Mouse (Mus musculus) forebrain, postnatal 0 days (tissue): ENCODE data around the gene Dnajc17. TPM values are rescaled to one million over a fixed set of nuclear protein-coding genes. Genes with fewer than 3 reads are reported as not detected.

ENCODE experiments used
- ATAC-seq: fragments of 200-750 bp; cut with Nextera tagmentation; 2 replicates; pipeline ENCODE4 v1.8.0; 2017; ENCODE audit warnings: mild to moderate bottlenecking, moderate library complexity
- DNase-seq: peaks from one replicate; pipeline ENCODE4 v3.0.0-alpha.2; 2015
- H3K27ac ChIP-seq: fragments of 300-500 bp; sonication (generic); 2 replicates; pipeline ENCODE4 v1.5.1; 2014; ENCODE audit warnings: low read depth, mild to moderate bottlenecking, antibody characterized with exemption, low read length, moderate library complexity, mixed read lengths
- H3K27me3 ChIP-seq: fragments of 300-500 bp; sonication (generic); 2 replicates; pipeline ENCODE4 v1.6.1; 2014; ENCODE audit warnings: mild to moderate bottlenecking, low read length, mixed read lengths; ENCODE audit not compliant: insufficient read depth
- H3K36me3 ChIP-seq: fragments of 300-500 bp; sonication (generic); 2 replicates; pipeline ENCODE4 v1.6.1; 2014; ENCODE audit warnings: mild to moderate bottlenecking, moderate library complexity; ENCODE audit not compliant: insufficient read depth
- H3K4me1 ChIP-seq: fragments of 300-500 bp; sonication (generic); 2 replicates; pipeline ENCODE4 v1.6.1; 2014; ENCODE audit warnings: antibody characterized with exemption; ENCODE audit not compliant: insufficient read depth
- H3K4me2 ChIP-seq: fragments of 300-500 bp; sonication (generic); 2 replicates; pipeline ENCODE4 v1.6.1; 2014; ENCODE audit warnings: low read depth, mild to moderate bottlenecking, moderate library complexity
- H3K4me3 ChIP-seq: fragments of 300-500 bp; sonication (generic); 2 replicates; pipeline ENCODE4 v1.5.1; 2014; ENCODE audit warnings: low read depth, low read length, mixed read lengths
- H3K9ac ChIP-seq: fragments of 300-500 bp; sonication (generic); 2 replicates; pipeline ENCODE4 v1.6.1; 2014; ENCODE audit warnings: mild to moderate bottlenecking
- H3K9me3 ChIP-seq: fragments of 300-500 bp; sonication (generic); 2 replicates; pipeline ENCODE4 v1.6.1; 2016; ENCODE audit warnings: low read length
- CTCF ChIP-seq: sonication (generic); IDR thresholded peaks from 2 replicates; pipeline ENCODE4 v1.5.1; 2016; ENCODE audit warnings: antibody characterized with exemption, control low read depth, low read depth
- WGBS: fragments of 180-500 bp; shearing (Covaris S2); extraction: QIAGEN DNeasy Blood & Tissue Kit; methylation state at CpG from one replicate; pipeline ENCODE4 v1.1.7; 2014; 5-methylcytosine and 5-hydroxymethylcytosine counted together
- polyA plus RNA-seq: library from polyadenylated mRNA; unstranded; fragments of >200 nt; fragmentation: Nextera tagmentation; extraction: Ambion mirVana; gene quantifications from 2 replicates; pipeline ENCODE4 v1.2.1, GENCODE M21; 2015
- total RNA-seq: library from RNA; depleted of rRNA; stranded (reverse); fragments of >200 nt; gene quantifications from 2 replicates; pipeline ENCODE4 v1.2.3, GENCODE M21; 2014

Dnajc17 gene
- total and polyA plus RNA-seq, 2 experiments from 2014 or later, result 25.2 to 41.9 TPM

DNA sequence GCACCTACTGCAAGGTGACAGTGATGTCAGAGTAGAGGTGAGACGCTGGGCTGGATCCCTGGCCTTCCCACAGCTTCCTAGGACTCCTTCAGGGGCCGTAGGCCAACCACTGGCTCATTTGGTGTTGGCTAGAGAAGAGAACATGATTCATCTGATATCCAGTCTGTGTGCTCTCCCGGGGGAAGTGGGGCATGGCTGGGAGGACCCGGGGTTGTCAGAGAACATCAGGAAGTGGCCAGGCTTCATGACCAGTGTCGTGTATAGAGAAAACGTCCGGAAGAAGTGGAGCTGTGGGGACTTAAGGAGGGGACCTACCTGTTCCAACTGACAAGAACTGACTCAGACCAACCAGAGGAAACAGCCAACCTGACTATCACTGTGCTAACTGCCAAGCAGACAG, 36.7 kb upstream of the Dnajc17 start:
- H3K9ac ChIP-seq, result no peak overlapping the region
- ATAC-seq (no peak), DNase-seq (no peak)
- H3K4me2 ChIP-seq, result no peak overlapping the region
- 85% methylated on average over 7 of the region's 7 CpGs for WGBS
- H3K9me3 ChIP-seq, result no peaks in the 10 kb centered on the region
- H3K4me1 ChIP-seq, result no peaks in the 10 kb centered on the region
- H3K27ac ChIP-seq, result no peak overlapping the region
- H3K4me3 ChIP-seq, result no peak overlapping the region
- no peak for TF ChIP-seq CTCF
- no peaks in the 10 kb centered on the region for H3K27me3 ChIP-seq
- no peaks in the 10 kb centered on the region for H3K36me3 ChIP-seq

DNA sequence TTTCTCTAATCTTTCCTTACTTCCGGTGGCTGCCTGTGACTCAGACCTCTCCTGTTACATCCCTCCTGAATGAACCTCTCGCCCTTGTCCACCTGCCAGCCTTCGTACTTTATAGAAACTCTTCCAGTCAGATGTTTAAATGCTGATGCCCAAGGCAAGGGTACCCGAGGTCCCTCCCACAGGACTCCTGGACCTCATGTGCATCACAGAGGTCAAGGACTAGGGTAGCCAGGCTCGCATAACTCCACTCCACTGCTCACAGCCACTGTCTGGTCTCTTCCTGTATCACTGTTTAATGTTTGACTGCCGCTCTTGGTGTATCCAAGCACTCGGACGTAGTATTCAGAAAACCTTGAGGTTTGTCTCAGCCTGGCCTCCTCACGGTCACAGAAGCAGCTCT, 34.0 kb upstream of the Dnajc17 start:
- no peak overlapping the region for H3K4me2 ChIP-seq
- no peaks in the 10 kb centered on the region for H3K9me3 ChIP-seq
- DNase-seq, result no peak

DNA sequence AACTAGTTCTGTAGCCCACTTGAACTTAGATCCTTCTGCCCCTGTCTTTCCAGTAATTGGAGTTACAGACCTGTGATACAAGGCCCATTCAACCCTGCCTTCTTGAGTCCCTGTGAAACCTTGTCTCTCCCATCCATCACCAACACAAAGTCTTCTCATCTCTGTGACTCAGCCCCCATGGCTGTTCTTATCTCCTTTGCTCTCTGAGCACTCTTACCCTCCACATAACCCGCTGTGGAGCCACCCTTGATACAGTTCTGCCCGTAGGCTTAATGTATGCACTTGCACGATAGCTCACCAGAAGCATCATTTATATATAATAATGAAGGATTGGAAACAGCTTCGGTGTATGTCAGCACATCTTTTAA, 32.2 kb upstream of the Dnajc17 start:
- Histone ChIP-seq H3K4me2 (no peak overlapping the region), H3K9ac (no peak overlapping the region), H3K4me3 (no peak overlapping the region), H3K27ac (no peak overlapping the region), H3K36me3 (no peaks in the 10 kb centered on the region), H3K9me3 (no peaks in the 10 kb centered on the region), H3K27me3 (peaks cover 39% of the 10 kb centered on the region), H3K4me1 (no peaks in the 10 kb centered on the region)
- ATAC-seq, result no peak
- TF ChIP-seq CTCF, result no peak
- WGBS, result 86% methylated on average over 4 of the region's 4 CpGs
- no peak for DNase-seq

More for the DNA sequence above, 34.0 kb upstream of the Dnajc17 start:
- no peak overlapping the region for H3K9ac ChIP-seq
- no peak overlapping the region for H3K27ac ChIP-seq
- H3K27me3 ChIP-seq, result peaks cover 21% of the 10 kb centered on the region
- H3K4me1 ChIP-seq, result no peaks in the 10 kb centered on the region
- no peaks in the 10 kb centered on the region for H3K36me3 ChIP-seq
- H3K4me3 ChIP-seq, result no peak overlapping the region
- no peak for TF ChIP-seq CTCF
- no peak for ATAC-seq
- WGBS, result 79% methylated on average over 9 of the region's 9 CpGs

DNA sequence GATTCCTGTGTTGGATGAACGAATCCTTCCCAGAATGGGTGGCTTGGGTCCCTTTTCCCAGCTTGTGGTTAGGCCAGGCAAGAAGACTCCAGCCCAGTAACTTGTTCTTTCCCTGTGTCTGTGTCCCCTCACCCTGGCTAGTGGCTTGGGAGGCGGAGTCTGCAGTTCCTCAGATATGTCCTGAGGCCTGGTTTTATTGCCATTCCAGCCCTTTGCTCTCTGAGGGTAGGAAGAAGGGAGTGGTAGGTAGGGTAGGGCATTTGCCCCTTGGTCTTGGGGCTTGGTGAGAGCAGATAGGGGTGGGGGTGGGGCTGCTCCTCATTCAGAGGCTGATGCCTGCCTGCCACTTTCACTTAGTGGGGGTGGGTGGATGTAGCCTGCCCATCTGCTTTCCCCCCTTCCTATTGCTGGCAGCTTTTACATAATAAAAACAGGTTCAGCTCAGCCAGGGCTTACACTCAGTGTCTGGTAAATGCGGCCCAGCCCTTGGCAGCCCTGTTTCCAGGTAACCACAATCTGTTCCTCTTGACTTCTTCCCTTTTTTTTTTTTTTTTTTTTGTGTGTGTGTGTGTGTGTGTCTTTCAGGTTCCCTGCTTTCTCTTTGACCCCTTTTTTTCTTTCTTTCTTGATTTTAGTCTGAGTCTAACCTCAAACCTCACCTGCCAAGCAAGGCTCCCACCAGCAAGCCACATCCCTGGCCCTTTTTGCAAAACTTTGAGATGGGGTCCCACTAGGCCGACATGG, 31.7 kb upstream of the Dnajc17 start:
- H3K4me2 ChIP-seq, result no peak overlapping the region
- no peak overlapping the region for H3K4me3 ChIP-seq
- H3K27me3 ChIP-seq, result peaks cover 44% of the 10 kb centered on the region
- ATAC-seq (no peak), DNase-seq (no peak)
- no peaks in the 10 kb centered on the region for H3K36me3 ChIP-seq
- H3K9me3 ChIP-seq, result no peaks in the 10 kb centered on the region
- no peak overlapping the region for H3K27ac ChIP-seq
- no peaks in the 10 kb centered on the region for H3K4me1 ChIP-seq
- H3K9ac ChIP-seq, result no peak overlapping the region
- no peak for TF ChIP-seq CTCF
- WGBS, result 71% methylated on average over 4 of the region's 4 CpGs

DNA sequence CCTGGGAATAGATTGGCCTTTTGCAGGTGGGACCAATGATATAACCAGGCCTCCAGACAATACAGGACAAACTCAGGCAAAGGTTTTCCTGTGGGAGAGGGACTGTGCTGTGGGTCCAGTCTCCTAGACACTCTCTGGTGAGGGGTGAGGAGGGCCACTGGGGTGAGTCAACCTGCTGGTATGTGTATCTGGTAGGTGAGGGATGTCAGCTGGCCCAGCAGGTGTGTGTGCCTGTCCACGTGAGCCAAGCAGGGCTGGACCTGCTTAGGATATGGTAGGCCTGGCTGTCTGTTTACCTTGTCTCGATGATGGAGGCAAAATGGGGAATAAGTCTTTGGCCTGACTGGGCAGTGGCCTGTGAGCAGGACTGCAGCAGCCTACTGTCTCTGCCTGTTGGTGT, 30.1 kb upstream of the Dnajc17 start:
- Histone ChIP-seq H3K9me3 (no peaks in the 10 kb centered on the region), H3K9ac (no peak overlapping the region), H3K4me3 (no peak overlapping the region), H3K36me3 (no peaks in the 10 kb centered on the region), H3K27ac (no peak overlapping the region), H3K4me2 (no peak overlapping the region), H3K27me3 (peaks cover 54% of the 10 kb centered on the region), H3K4me1 (no peaks in the 10 kb centered on the region)
- WGBS, result 80% methylated on average over 2 of the region's 2 CpGs
- no peak for ATAC-seq
- no peak for DNase-seq
- TF ChIP-seq CTCF, result no peak

DNA sequence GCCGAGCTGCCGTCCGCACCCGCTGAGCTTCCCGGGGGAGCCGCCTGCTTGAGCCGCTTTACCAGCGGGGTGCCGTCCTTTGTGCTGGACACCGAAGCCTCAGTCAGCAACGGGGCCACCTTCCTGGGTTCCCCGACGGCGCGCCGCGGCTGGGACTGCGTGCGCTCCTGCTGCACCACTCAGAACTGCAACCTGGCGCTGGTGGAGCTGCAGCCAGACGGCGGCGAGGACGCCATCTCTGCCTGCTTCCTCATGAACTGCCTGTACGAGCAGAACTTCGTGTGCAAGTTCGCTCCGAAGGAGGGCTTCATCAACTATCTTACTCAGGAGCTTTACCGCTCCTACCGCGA, 29.3 kb upstream of the Dnajc17 start:
- H3K4me1 ChIP-seq, result no peaks in the 10 kb centered on the region
- WGBS, result 4% methylated on average over 31 of the region's 31 CpGs
- no peak overlapping the region for H3K27ac ChIP-seq
- TF ChIP-seq CTCF, result no peak
- peaks cover 54% of the 10 kb centered on the region for H3K27me3 ChIP-seq
- peak overlapping the region; percentile 33 for H3K4me3 ChIP-seq
- ATAC-seq (peak; percentile 60), DNase-seq (peak; percentile 27)
- H3K36me3 ChIP-seq, result no peaks in the 10 kb centered on the region
- H3K4me2 ChIP-seq, result peak overlapping the region; percentile 55
- no peaks in the 10 kb centered on the region for H3K9me3 ChIP-seq
- no peak overlapping the region for H3K9ac ChIP-seq

DNA sequence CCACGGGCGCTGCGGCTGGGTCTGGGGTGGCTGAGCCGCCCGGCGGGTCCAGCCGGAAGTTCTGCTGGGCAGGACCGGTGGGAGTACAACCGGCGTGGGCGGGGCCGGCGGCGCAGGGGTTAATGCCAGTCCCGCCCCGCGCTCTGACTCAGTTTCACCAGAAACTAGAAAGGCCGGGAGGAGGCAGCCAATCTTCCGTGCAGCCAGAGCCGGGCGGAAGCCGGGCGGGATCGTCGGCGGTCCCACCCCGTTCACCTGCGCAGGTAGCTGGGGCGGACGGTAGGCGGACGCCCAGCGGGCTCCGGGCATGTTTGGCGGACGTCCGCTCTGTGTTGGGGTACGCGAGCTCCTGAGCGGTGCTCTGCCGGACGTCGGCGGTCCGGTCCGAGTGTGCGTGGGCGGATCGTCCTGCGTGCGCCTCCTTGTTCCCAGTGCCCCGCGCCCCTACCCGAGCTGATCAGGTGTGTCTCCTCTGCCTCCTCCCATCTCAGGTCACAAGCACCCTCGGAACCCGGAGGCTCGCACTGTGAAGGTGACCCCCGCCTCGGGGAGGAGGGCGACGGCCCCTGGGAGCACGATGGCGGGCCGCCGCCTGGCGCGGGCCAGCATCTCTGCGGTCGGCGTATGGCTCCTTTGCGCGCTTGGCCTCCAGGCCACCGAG, 28.7 kb upstream of the Dnajc17 start, which contains the start of gene Spint1:
Gene Spint1, plus strand, starts transcription at position 153 of the 661 bp plus-strand sequence.
- TF ChIP-seq CTCF, result no peak
- peak; percentile 2; the same call in 1 of the 2 replicates for ATAC-seq
- Histone ChIP-seq H3K36me3 (no peaks in the 10 kb centered on the region), H3K27ac (no peak within 1 kb of the TSS), H3K4me3 (peak within 1 kb of the TSS; percentile 33), H3K9ac (no peak within 1 kb of the TSS), H3K9me3 (no peaks in the 10 kb centered on the region), H3K4me1 (no peaks in the 10 kb centered on the region), H3K4me2 (peak within 1 kb of the TSS; percentile 55), H3K27me3 (peaks cover 54% of the 10 kb centered on the region)
- under 1% methylated on average over 68 of the region's 73 CpGs for WGBS
- no peak for DNase-seq
